ENCODE assay signal across 8 mouse cellular contexts in the genomic region with DNA sequence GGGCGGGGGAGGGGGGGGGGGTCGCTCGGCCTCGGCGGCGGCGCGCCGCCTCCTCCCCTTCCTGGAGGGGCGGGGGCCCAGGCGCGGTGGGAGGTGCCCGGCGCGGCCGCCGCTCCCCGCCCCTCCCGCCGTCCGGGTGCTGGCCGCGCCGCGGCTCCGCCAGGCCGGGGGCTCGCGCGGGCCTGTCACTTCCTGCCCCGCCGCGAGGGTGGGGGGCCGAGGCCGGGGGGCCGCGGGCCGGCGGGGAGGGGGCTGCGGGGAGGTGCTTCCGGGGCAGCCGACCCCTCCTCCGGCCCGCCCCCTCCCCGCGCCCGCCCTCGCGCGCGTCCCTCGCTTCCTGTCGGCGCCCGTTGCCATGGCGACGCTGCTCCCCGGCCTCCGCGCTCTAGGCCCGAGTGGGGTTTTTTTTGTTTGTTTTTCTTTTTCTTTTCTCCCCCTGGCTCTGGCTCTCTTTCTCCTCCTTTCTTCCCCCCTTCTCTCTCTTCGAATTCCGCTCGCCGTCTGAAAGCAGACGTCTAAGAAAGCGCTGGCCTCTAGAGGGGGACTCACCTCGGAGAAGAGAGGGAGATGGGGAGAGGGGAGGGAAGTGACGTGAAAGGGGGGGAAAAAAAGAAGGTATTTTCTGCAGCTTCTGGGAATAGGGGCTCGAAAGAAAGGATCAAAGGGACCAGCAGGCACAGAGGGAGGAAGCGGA. TPM values are rescaled to one million over a fixed set of nuclear protein-coding genes. Genes with fewer than 3 reads are reported as not detected.
DNase-seq lines count a peak whose midpoint lies in the region; ATAC-seq and TF ChIP-seq lines count a peak whose summit lies in the region.

No protein-coding gene starts in this region.

- WGBS in heart, embryonic 13.5 days = under 1% methylated on average over 39 of the region's 71 CpGs
- WGBS in kidney, postnatal 0 days = 2% methylated on average over 33 of the region's 71 CpGs
- WGBS in liver, embryonic 12.5 days (ENCODE audit: insufficient replicate concordance) = under 1% methylated on average over 24 of the region's 71 CpGs
- 3% methylated on average over 19 of the region's 71 CpGs for WGBS in stomach, embryonic 14.5 days

- peaks cover 20% of the 10 kb centered on the region for H3K36me3 ChIP-seq in heart, embryonic 13.5 days
- no peaks in the 10 kb centered on the region for H3K36me3 ChIP-seq in kidney, postnatal 0 days (ENCODE audit: insufficient read depth, low read length)
- H3K36me3 ChIP-seq in liver, embryonic 12.5 days = peaks cover 9% of the 10 kb centered on the region
- peaks cover 3% of the 10 kb centered on the region; the same call in 1 of the 2 replicates for H3K36me3 ChIP-seq in stomach, embryonic 14.5 days (ENCODE audit: control insufficient read depth, insufficient read depth, low read length)

- TF ChIP-seq POLR2A in brain, embryonic 14.5 days (IDR thresholded peaks at IDR 0.05; ENCODE audit: borderline replicate concordance, extremely low read depth, insufficient read depth, insufficient read length, poor library complexity, severe bottlenecking) = 0 out of 2 replicates have a peak, but pooled peaks have one; percentile 6

- TF ChIP-seq CTCF in brain, embryonic 14.5 days (IDR thresholded peaks at IDR 0.05; ENCODE audit: borderline replicate concordance, extremely low read depth, insufficient read depth, insufficient read length) = peak; percentile 27; the same call in 1 of the 2 replicates
- TF ChIP-seq CTCF in kidney, postnatal 0 days (IDR thresholded peaks at IDR 0.05; ENCODE audit: low read depth) = peak; percentile 58

- H3K4me3 ChIP-seq in heart, embryonic 13.5 days = peak overlapping the region; percentile 79
- peak overlapping the region; percentile 65 for H3K4me3 ChIP-seq in kidney, postnatal 0 days (replicated peaks; ENCODE audit: low read depth, low read length)
- peak overlapping the region; percentile 86 for H3K4me3 ChIP-seq in liver, embryonic 12.5 days
- H3K4me3 ChIP-seq in stomach, embryonic 14.5 days (ENCODE audit: low read depth, low read length) = peak overlapping the region; percentile 71

- peak; percentile 40 for ATAC-seq in erythroid progenitor cell, adult 5-6 weeks (replicated peaks; ENCODE audit: low FRiP score, poor library complexity, severe bottlenecking)
- peak; percentile 85 for ATAC-seq in heart, embryonic 13.5 days (ENCODE audit: extremely low read depth, insufficient number of reproducible peaks, low FRiP score, low TSS enrichment)
- ATAC-seq in kidney, postnatal 0 days (replicated peaks; ENCODE audit: low FRiP score, low read depth) = peak; percentile 88
- ATAC-seq in liver, embryonic 12.5 days = peak; percentile 89
- ATAC-seq in stomach, embryonic 14.5 days (ENCODE audit: insufficient number of reproducible peaks, insufficient read depth, low FRiP score, low read depth) = peak; percentile 84

- peak; percentile 96 for DNase-seq in CD4-positive, CD25-positive, alpha-beta regulatory T cell, adult 2 months (ENCODE audit: low read depth, low spot score)
- peak; percentile 97 for DNase-seq in brain, embryonic 14.5 days (ENCODE audit: low read depth)
- DNase-seq in kidney, postnatal 0 days (ENCODE audit: low spot score) = peak; percentile 90
- peak; percentile 70 to 81 for DNase-seq in natural killer cell, adult 2 months (ENCODE audit: low spot score in 2 of 2)

- H3K27me3 ChIP-seq in heart, embryonic 13.5 days (replicated peaks) = no peaks in the 10 kb centered on the region
- H3K27me3 ChIP-seq in kidney, postnatal 0 days (ENCODE audit: insufficient read depth, low read length) = no peaks in the 10 kb centered on the region
- no peaks in the 10 kb centered on the region for H3K27me3 ChIP-seq in liver, embryonic 12.5 days (replicated peaks)
- no peaks in the 10 kb centered on the region for H3K27me3 ChIP-seq in stomach, embryonic 14.5 days (ENCODE audit: control insufficient read depth, insufficient read depth, low read length)

- H3K4me2 ChIP-seq in heart, embryonic 13.5 days = peak overlapping the region; percentile 89
- peak overlapping the region; percentile 76 for H3K4me2 ChIP-seq in kidney, postnatal 0 days (ENCODE audit: low read length)
- H3K4me2 ChIP-seq in liver, embryonic 12.5 days = peak overlapping the region; percentile 93
- peak overlapping the region; percentile 58 for H3K4me2 ChIP-seq in stomach, embryonic 14.5 days (replicated peaks; ENCODE audit: low read depth, low read length)

- no peaks in the 10 kb centered on the region for H3K9me3 ChIP-seq in heart, embryonic 13.5 days
- no peaks in the 10 kb centered on the region for H3K9me3 ChIP-seq in kidney, postnatal 0 days (replicated peaks; ENCODE audit: low read length)
- H3K9me3 ChIP-seq in liver, embryonic 12.5 days (replicated peaks) = no peaks in the 10 kb centered on the region
- H3K9me3 ChIP-seq in stomach, embryonic 14.5 days (ENCODE audit: control insufficient read depth, low read depth, low read length) = no peaks in the 10 kb centered on the region

- peak overlapping the region; percentile 92 for H3K27ac ChIP-seq in heart, embryonic 13.5 days (replicated peaks)
- H3K27ac ChIP-seq in kidney, postnatal 0 days = peak overlapping the region; percentile 90
- H3K27ac ChIP-seq in liver, embryonic 12.5 days = peak overlapping the region; percentile 81
- H3K27ac ChIP-seq in stomach, embryonic 14.5 days (ENCODE audit: low read length) = peak overlapping the region; percentile 96

- H3K4me1 ChIP-seq in heart, embryonic 13.5 days = peaks cover 38% of the 10 kb centered on the region
- H3K4me1 ChIP-seq in kidney, postnatal 0 days (replicated peaks; ENCODE audit: insufficient read depth, low read length) = peaks cover 17% of the 10 kb centered on the region
- peaks cover 45% of the 10 kb centered on the region for H3K4me1 ChIP-seq in liver, embryonic 12.5 days
- peaks cover 16% of the 10 kb centered on the region; the same call in 1 of the 2 replicates for H3K4me1 ChIP-seq in stomach, embryonic 14.5 days (ENCODE audit: control insufficient read depth, insufficient read depth, low read length)

- peak overlapping the region; percentile 90 for H3K9ac ChIP-seq in heart, embryonic 13.5 days
- peak overlapping the region; percentile 69 for H3K9ac ChIP-seq in kidney, postnatal 0 days (ENCODE audit: low read depth, low read length)
- H3K9ac ChIP-seq in liver, embryonic 12.5 days = peak overlapping the region; percentile 78
- peak overlapping the region; percentile 61 for H3K9ac ChIP-seq in stomach, embryonic 14.5 days (replicated peaks; ENCODE audit: low read depth, low read length)

RNA-seq across cellular contexts. Expression of gene Phc1, which starts 0.6 kb away (rescaled TPM):
- 112 and 168 TPM in 2 replicates for polyA plus RNA-seq in brain, embryonic 14.5 days (2012; rRNA removed)
- total RNA-seq in erythroid progenitor cell, adult 5-6 weeks (2015; ENCODE audit: low replicate concordance) = 2.2 and 8.0 TPM in 2 replicates
- 1.0 and 1.4 TPM in 2 replicates for total RNA-seq in erythroid progenitor cell, adult 5-6 weeks (2017; ENCODE audit: low replicate concordance)
- 9.7 and 12.1 TPM in 2 replicates for polyA plus RNA-seq in heart, embryonic 13.5 days (2015; fragmentation: Nextera tagmentation; extraction: Ambion mirVana)
- 13.6 and 14.0 TPM in 2 replicates for polyA plus RNA-seq in kidney, postnatal 0 days (2015; fragmentation: Nextera tagmentation; extraction: Ambion mirVana)
- 4.4 and 4.5 TPM in 2 replicates for polyA plus RNA-seq in liver, embryonic 12.5 days (2016; fragmentation: Nextera tagmentation; extraction: Ambion mirVana)
- polyA plus RNA-seq in stomach, embryonic 14.5 days (2014; fragmentation: Nextera tagmentation; extraction: Ambion mirVana) = 23.4 and 25.9 TPM in 2 replicates

RNA-seq across cellular contexts. Expression of gene M6pr, which starts 31.3 kb away (rescaled TPM):
- polyA plus RNA-seq in brain, embryonic 14.5 days (2012; rRNA removed) = 42.7 and 42.8 TPM in 2 replicates
- total RNA-seq in erythroid progenitor cell, adult 5-6 weeks (2015; ENCODE audit: low replicate concordance) = 48.2 and 50.8 TPM in 2 replicates
- total RNA-seq in erythroid progenitor cell, adult 5-6 weeks (2017; ENCODE audit: low replicate concordance) = 74.6 and 75.7 TPM in 2 replicates
- 71.1 and 76.3 TPM in 2 replicates for polyA plus RNA-seq in heart, embryonic 13.5 days (2015; fragmentation: Nextera tagmentation; extraction: Ambion mirVana)
- 130 and 138 TPM in 2 replicates for polyA plus RNA-seq in kidney, postnatal 0 days (2015; fragmentation: Nextera tagmentation; extraction: Ambion mirVana)
- polyA plus RNA-seq in liver, embryonic 12.5 days (2016; fragmentation: Nextera tagmentation; extraction: Ambion mirVana) = 115 and 116 TPM in 2 replicates
- 108 and 118 TPM in 2 replicates for polyA plus RNA-seq in stomach, embryonic 14.5 days (2014; fragmentation: Nextera tagmentation; extraction: Ambion mirVana)

RNA-seq across cellular contexts. Expression of gene Klrg1, which starts 57.1 kb away (rescaled TPM):
- 0.57 and 0.60 TPM in 2 replicates for polyA plus RNA-seq in brain, embryonic 14.5 days (2012; rRNA removed)
- 0.72 TPM in 1 of 2 replicates, not detected in the other for total RNA-seq in erythroid progenitor cell, adult 5-6 weeks (2015; ENCODE audit: low replicate concordance)
- total RNA-seq in erythroid progenitor cell, adult 5-6 weeks (2017; ENCODE audit: low replicate concordance) = not detected in 2 replicates
- polyA plus RNA-seq in heart, embryonic 13.5 days (2015; fragmentation: Nextera tagmentation; extraction: Ambion mirVana) = not detected in 2 replicates
- polyA plus RNA-seq in kidney, postnatal 0 days (2015; fragmentation: Nextera tagmentation; extraction: Ambion mirVana) = 0.08 TPM in 1 of 2 replicates, not detected in the other
- polyA plus RNA-seq in liver, embryonic 12.5 days (2016; fragmentation: Nextera tagmentation; extraction: Ambion mirVana) = not detected in 2 replicates
- polyA plus RNA-seq in stomach, embryonic 14.5 days (2014; fragmentation: Nextera tagmentation; extraction: Ambion mirVana) = not detected in 2 replicates

Comparison
In these comparisons a context has a peak if more than half of its experiments do, and no peak if none do; other contexts are left out.
1. Peak in every context shown above with its lines: DNase-seq, ATAC-seq, H3K4me3 ChIP-seq and H3K27ac ChIP-seq.